Mouse (Mus musculus) kidney, embryonic 14.5 days (tissue): ENCODE results near the gene Zfp553. TPM values are rescaled to one million over a fixed set of nuclear protein-coding genes. Genes with fewer than 3 reads are reported as not detected.
"Not testable (repeated sequence)": the region's sequence is repeated elsewhere in the genome, so short reads cannot be mapped to it uniquely, and the experiment has no call there.

Experiments used
- ATAC-seq: fragments of 200-750 bp; cut with Nextera tagmentation; 2 replicates; pipeline ENCODE4 v1.8.0; 2017; ENCODE audit warnings: moderate number of reproducible peaks, mild to moderate bottlenecking, moderate TSS enrichment, moderate library complexity; ENCODE audit not compliant: low FRiP score, low TSS enrichment
- H3K27ac ChIP-seq: fragments of 300-500 bp; sonication (generic); 2 replicates; pipeline ENCODE4 v1.5.1; 2014; ENCODE audit warnings: low read depth, mild to moderate bottlenecking, low read length, moderate library complexity, mixed read lengths
- H3K27me3 ChIP-seq: fragments of 300-500 bp; sonication (generic); 2 replicates; pipeline ENCODE4 v1.6.1; 2014; ENCODE audit warnings: mild to moderate bottlenecking, low read length; ENCODE audit not compliant: control insufficient read depth, insufficient read depth
- H3K36me3 ChIP-seq: fragments of 300-500 bp; sonication (generic); 2 replicates; pipeline ENCODE4 v1.6.1; 2014; ENCODE audit warnings: low read length, mixed read lengths; ENCODE audit not compliant: control insufficient read depth, insufficient read depth
- H3K4me1 ChIP-seq: fragments of 300-500 bp; sonication (generic); 2 replicates; pipeline ENCODE4 v1.6.1; 2014; ENCODE audit warnings: low read length, mixed read lengths; ENCODE audit not compliant: control insufficient read depth, insufficient read depth
- H3K4me2 ChIP-seq: fragments of 300-500 bp; sonication (generic); replicated peaks from 2 replicates; pipeline ENCODE4 v1.6.1; 2014; ENCODE audit warnings: low read depth, mild to moderate bottlenecking, low read length
- H3K4me3 ChIP-seq: fragments of 300-500 bp; sonication (generic); 2 replicates; pipeline ENCODE4 v1.5.1; 2014; ENCODE audit warnings: mild to moderate bottlenecking, low read length
- H3K9ac ChIP-seq: fragments of 300-500 bp; sonication (generic); 2 replicates; pipeline ENCODE4 v1.6.1; 2014; ENCODE audit warnings: low read depth, mild to moderate bottlenecking, low read length, moderate library complexity
- H3K9me3 ChIP-seq: fragments of 300-500 bp; sonication (generic); 2 replicates; pipeline ENCODE4 v1.6.1; 2016; ENCODE audit warnings: low read length; ENCODE audit not compliant: control insufficient read depth
- WGBS: fragments of 180-500 bp; shearing (Covaris S2); extraction: QIAGEN DNeasy Blood & Tissue Kit; methylation state at CpG from one replicate; pipeline ENCODE4 v1.1.7; 2014; 5-methylcytosine and 5-hydroxymethylcytosine counted together
- polyA plus RNA-seq: library from polyadenylated mRNA; unstranded; fragments of >200 nt; fragmentation: Nextera tagmentation; extraction: Ambion mirVana; gene quantifications from 2 replicates; pipeline ENCODE4 v1.2.1, GENCODE M21; 2014

The Zfp553 gene
- polyA plus RNA-seq, 1 experiment from 2014 or later: 23.0 TPM

- no peak for ATAC-seq
- Histone ChIP-seq H3K27ac (peak overlapping the region; percentile 89), H3K4me2 (peak overlapping the region; percentile 74), H3K9ac (peak overlapping the region; percentile 94; the same call in 1 of the 2 replicates), H3K9me3 (no peaks in the 10 kb centered on the region), H3K4me1 (peaks cover 18% of the 10 kb centered on the region; the same call in 1 of the 2 replicates), H3K27me3 (no peaks in the 10 kb centered on the region), H3K36me3 (peaks cover 17% of the 10 kb centered on the region), H3K4me3 (peak overlapping the region; percentile 93; the same call in 1 of the 2 replicates)
- WGBS: 37% methylated on average over 2 of the region's 2 CpGs
Observed at GRCm38 (mm10) chr7:127243361-127243867, 10.6 kb downstream of the Zfp553 start.

DNA sequence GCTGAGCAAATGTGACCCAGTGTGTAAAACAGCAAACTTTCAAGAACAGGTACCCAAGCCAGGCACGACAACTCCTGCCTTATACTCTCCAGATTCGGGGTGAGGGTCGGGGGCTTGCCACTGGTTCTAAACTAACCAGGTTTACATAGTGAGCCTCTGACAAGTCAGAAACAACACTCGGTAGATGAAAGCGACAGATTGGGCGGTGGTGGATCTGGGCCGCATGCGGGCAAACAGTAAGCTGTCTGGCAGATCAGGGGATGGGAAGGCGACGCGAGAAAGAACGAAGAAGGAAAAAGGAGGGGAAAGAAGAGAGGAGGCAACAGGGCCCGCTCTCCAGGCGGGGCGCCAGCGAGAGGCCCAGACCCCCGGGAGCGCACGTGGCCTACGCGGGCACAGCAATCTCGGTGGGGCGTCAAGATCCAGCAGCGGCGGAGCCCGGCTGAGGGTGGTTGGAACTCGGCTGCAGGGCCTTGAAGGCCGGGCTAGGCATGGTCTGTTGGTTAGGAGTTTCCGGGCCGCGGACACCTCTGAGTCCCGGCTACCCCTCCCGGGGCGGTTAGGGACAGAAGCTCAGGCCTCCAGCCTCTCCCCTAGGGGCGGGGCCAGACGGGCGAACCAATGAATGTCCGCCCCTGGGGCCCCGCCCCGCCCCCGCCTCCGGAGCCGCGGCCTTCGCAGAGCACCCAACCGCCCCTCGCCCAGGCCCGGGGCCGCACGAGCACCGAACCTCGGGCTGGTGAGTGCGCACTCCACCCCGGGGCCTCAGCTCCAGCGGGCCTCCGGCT lies 11.2 kb downstream of the Zfp553 start, which contains the start of gene Zfp771:
TSS of gene Zfp771 (plus strand) at position 405 of the 788 bp plus-strand sequence.
- peak; percentile 98 for ATAC-seq
- peaks cover 18% of the 10 kb centered on the region; the same call in 1 of the 2 replicates for H3K4me1 ChIP-seq

DNA sequence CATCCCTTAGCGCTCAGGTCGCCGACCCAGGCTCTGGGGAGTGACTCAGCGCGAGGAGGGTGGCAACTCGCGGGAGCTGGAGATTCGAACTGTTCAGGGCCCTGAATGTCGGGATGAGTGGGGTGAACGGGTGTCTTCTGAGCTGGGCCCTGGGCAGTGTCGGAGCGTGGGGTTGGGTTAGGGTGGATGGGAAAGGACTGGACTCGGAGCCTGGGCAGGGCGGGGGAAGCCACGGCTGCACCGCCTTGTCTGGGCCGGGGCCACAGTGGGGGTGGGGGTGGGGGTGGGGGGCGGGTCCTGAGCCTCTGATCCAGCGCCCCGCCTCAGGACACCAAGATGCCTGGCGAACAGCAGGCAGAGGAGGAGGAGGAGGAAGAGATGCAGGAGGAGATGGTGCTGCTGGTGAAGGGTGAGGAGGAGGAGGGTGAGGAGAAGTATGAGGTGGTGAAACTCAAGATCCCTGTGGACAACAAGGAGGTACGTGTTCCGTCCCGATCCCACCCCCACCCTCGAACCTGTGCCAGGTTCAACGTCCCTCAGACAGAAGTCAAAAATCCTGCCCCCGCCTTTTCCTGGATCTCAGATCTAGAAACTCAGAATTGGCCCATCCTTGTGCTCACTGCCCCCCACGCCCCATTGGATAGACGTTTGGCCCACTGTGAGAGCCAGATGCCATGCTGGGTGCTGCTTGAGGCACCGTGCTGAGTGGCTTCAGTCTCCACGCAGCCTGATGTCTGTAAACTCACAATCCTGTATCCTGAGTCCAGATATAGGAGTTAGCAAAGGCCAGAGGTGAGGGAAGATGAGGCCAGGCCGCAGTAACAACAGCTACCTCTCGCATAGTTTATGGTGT lies 12.0 kb downstream of the Zfp553 start:
- Histone ChIP-seq H3K4me1 (peaks cover 18% of the 10 kb centered on the region; the same call in 1 of the 2 replicates), H3K9ac (peak overlapping the region; percentile 94), H3K4me2 (peak overlapping the region; percentile 74), H3K27ac (peak overlapping the region; percentile 89), H3K27me3 (no peaks in the 10 kb centered on the region), H3K4me3 (peak overlapping the region; percentile 93), H3K9me3 (no peaks in the 10 kb centered on the region), H3K36me3 (peaks cover 20% of the 10 kb centered on the region)
- peak; percentile 81 for ATAC-seq
- 9% methylated on average over 31 of the region's 33 CpGs for WGBS

More for the DNA sequence above, 11.2 kb downstream of the Zfp553 start, which contains the start of gene Zfp771:
- Histone ChIP-seq H3K9ac (peak within 1 kb of the TSS; percentile 94), H3K9me3 (no peaks in the 10 kb centered on the region), H3K27me3 (no peaks in the 10 kb centered on the region), H3K4me3 (peak within 1 kb of the TSS; percentile 93), H3K27ac (peak within 1 kb of the TSS; percentile 89), H3K36me3 (peaks cover 16% of the 10 kb centered on the region), H3K4me2 (peak within 1 kb of the TSS; percentile 74)
- under 1% methylated on average over 45 of the region's 56 CpGs for WGBS

DNA sequence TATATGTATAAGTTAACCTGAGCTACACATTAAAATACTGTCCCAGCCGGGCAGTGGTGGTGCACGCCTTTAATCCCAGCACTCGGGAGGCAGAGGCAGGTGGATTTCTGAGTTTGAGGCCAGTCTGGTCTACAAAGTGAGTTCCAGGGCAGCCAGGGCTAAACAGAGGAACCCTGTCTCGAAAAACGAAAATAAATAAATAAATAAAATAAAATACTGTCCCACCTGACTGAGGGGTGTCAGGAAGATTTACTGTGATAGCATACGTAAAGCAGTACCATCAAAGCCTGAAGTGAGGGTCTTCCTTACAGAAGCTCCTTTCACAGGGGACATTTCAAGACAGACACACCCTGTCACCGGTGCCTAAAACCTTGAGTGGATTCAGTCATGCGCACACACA lies 17.6 kb downstream of the Zfp553 start:
- H3K4me2 ChIP-seq, H3K27me3 ChIP-seq, H3K9ac ChIP-seq, ATAC-seq, H3K4me3 ChIP-seq, H3K9me3 ChIP-seq, H3K27ac ChIP-seq: not testable (repeated sequence)
- Histone ChIP-seq H3K36me3 (peaks cover 27% of the 10 kb centered on the region), H3K4me1 (peaks cover 17% of the 10 kb centered on the region)
- WGBS: 92% methylated on average over 8 of the region's 8 CpGs

DNA sequence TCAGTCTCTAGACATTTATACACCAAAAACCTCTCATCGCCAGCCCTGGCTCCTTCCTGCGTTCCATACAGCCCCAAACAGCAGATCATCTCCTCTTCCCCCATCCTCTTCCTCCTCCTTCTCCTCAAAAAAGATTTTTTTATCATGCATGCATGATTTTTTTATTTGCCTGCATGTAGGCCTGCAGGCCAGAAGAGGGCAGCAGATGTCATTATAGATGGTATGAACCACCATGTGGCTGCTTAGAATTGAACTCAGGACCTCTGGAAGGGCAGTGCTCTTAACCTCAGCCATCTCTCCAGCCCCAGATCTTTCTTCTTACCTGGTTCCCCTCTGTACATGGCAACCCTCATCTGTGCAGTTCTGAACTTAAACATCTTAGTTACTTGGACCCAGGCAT lies 19.6 kb downstream of the Zfp553 start:
- no peak overlapping the region for H3K4me3 ChIP-seq
- H3K4me1 ChIP-seq: peaks cover 8% of the 10 kb centered on the region
- H3K9me3 ChIP-seq: no peaks in the 10 kb centered on the region
- H3K27me3 ChIP-seq: no peaks in the 10 kb centered on the region
- H3K36me3 ChIP-seq: peaks cover 28% of the 10 kb centered on the region; the same call in 1 of the 2 replicates
- no peak overlapping the region for H3K4me2 ChIP-seq
- H3K9ac ChIP-seq: no peak overlapping the region
- no peak for ATAC-seq
- no peak overlapping the region for H3K27ac ChIP-seq
- 88% methylated on average over 2 of the region's 2 CpGs for WGBS

GRCm38 (mm10) chr7:127253341-127253740 lies 20.5 kb downstream of the Zfp553 start:
- H3K27me3 ChIP-seq: no peaks in the 10 kb centered on the region
- WGBS: 82% methylated on average over 6 of the region's 6 CpGs
- no peak for ATAC-seq

GRCm38 (mm10) chr7:127253821-127254769 lies 21.2 kb downstream of the Zfp553 start:
- peak; percentile 97 for ATAC-seq
- Histone ChIP-seq H3K27me3 (no peaks in the 10 kb centered on the region), H3K4me2 (peak overlapping the region; percentile 85), H3K36me3 (peaks cover 26% of the 10 kb centered on the region; the same call in 1 of the 2 replicates), H3K27ac (peak overlapping the region; percentile 93), H3K4me1 (peaks cover 10% of the 10 kb centered on the region), H3K9ac (peak overlapping the region; percentile 73), H3K4me3 (peak overlapping the region; percentile 54), H3K9me3 (no peaks in the 10 kb centered on the region)
- under 1% methylated on average over 134 of the region's 136 CpGs for WGBS

More at GRCm38 (mm10) chr7:127253341-127253740, 20.5 kb downstream of the Zfp553 start:
- Histone ChIP-seq H3K4me1 (peaks cover 8% of the 10 kb centered on the region), H3K4me3 (peak overlapping the region; percentile 54), H3K9ac (peak overlapping the region; percentile 73; the same call in 1 of the 2 replicates), H3K9me3 (no peaks in the 10 kb centered on the region), H3K4me2 (peak overlapping the region; percentile 85), H3K27ac (no peak overlapping the region; the same call in 1 of the 2 replicates), H3K36me3 (peaks cover 28% of the 10 kb centered on the region; the same call in 1 of the 2 replicates)

DNA sequence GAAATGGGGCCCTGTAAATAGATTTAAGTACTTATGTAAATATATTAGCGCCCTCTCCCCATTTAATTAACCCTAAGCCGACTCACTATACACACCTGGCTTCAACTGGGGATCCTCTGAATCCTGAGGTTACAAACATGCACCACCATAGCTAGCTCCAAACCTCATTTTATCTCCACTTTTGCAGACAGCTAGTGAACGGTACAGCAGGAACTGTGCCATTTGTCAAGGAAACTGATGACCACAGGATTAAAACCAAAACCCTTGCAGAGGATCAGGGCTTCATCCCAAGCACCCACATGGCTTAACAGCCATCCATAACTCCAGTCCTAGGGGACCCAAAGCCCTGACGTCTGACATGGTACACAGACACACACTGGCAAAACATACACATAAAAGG lies 22.1 kb downstream of the Zfp553 start:
- H3K9ac ChIP-seq: peak overlapping the region; percentile 73; the same call in 1 of the 2 replicates
- H3K27ac ChIP-seq: peak overlapping the region; percentile 93
- no peak for ATAC-seq
- H3K36me3 ChIP-seq: peaks cover 21% of the 10 kb centered on the region; the same call in 1 of the 2 replicates
- no peaks in the 10 kb centered on the region for H3K27me3 ChIP-seq
- 12% methylated on average over 4 of the region's 4 CpGs for WGBS
- peak overlapping the region; percentile 54 for H3K4me3 ChIP-seq
- H3K9me3 ChIP-seq: no peaks in the 10 kb centered on the region
- H3K4me1 ChIP-seq: peaks cover 12% of the 10 kb centered on the region
- H3K4me2 ChIP-seq: peak overlapping the region; percentile 85
